Mouse (Mus musculus) forebrain, postnatal 0 days (tissue): ENCODE measurements around the gene Mcam. TPM values are rescaled to one million over a fixed set of nuclear protein-coding genes. Genes with fewer than 3 reads are reported as not detected.
A peak's percentile ranks its signal among the peaks of the same experiment; 100 is the strongest.

Source experiments
- ATAC-seq: fragments of 200-750 bp; cut with Nextera tagmentation; 2 replicates; pipeline ENCODE4 v1.8.0; 2017; ENCODE audit warnings: mild to moderate bottlenecking, moderate library complexity
- DNase-seq: peaks from one replicate; pipeline ENCODE4 v3.0.0-alpha.2; 2015
- H3K27ac ChIP-seq: fragments of 300-500 bp; sonication (generic); 2 replicates; pipeline ENCODE4 v1.5.1; 2014; ENCODE audit warnings: low read depth, mild to moderate bottlenecking, antibody characterized with exemption, low read length, moderate library complexity, mixed read lengths
- H3K27me3 ChIP-seq: fragments of 300-500 bp; sonication (generic); 2 replicates; pipeline ENCODE4 v1.6.1; 2014; ENCODE audit warnings: mild to moderate bottlenecking, low read length, mixed read lengths; ENCODE audit not compliant: insufficient read depth
- H3K36me3 ChIP-seq: fragments of 300-500 bp; sonication (generic); 2 replicates; pipeline ENCODE4 v1.6.1; 2014; ENCODE audit warnings: mild to moderate bottlenecking, moderate library complexity; ENCODE audit not compliant: insufficient read depth
- H3K4me1 ChIP-seq: fragments of 300-500 bp; sonication (generic); 2 replicates; pipeline ENCODE4 v1.6.1; 2014; ENCODE audit warnings: antibody characterized with exemption; ENCODE audit not compliant: insufficient read depth
- H3K4me2 ChIP-seq: fragments of 300-500 bp; sonication (generic); 2 replicates; pipeline ENCODE4 v1.6.1; 2014; ENCODE audit warnings: low read depth, mild to moderate bottlenecking, moderate library complexity
- H3K4me3 ChIP-seq: fragments of 300-500 bp; sonication (generic); 2 replicates; pipeline ENCODE4 v1.5.1; 2014; ENCODE audit warnings: low read depth, low read length, mixed read lengths
- H3K9ac ChIP-seq: fragments of 300-500 bp; sonication (generic); 2 replicates; pipeline ENCODE4 v1.6.1; 2014; ENCODE audit warnings: mild to moderate bottlenecking
- H3K9me3 ChIP-seq: fragments of 300-500 bp; sonication (generic); 2 replicates; pipeline ENCODE4 v1.6.1; 2016; ENCODE audit warnings: low read length
- CTCF ChIP-seq: sonication (generic); IDR thresholded peaks from 2 replicates; pipeline ENCODE4 v1.5.1; 2016; ENCODE audit warnings: antibody characterized with exemption, control low read depth, low read depth
- WGBS: fragments of 180-500 bp; shearing (Covaris S2); extraction: QIAGEN DNeasy Blood & Tissue Kit; methylation state at CpG from one replicate; pipeline ENCODE4 v1.1.7; 2014; 5-methylcytosine and 5-hydroxymethylcytosine counted together
- polyA plus RNA-seq: library from polyadenylated mRNA; unstranded; fragments of >200 nt; fragmentation: Nextera tagmentation; extraction: Ambion mirVana; gene quantifications from 2 replicates; pipeline ENCODE4 v1.2.1, GENCODE M21; 2015
- total RNA-seq: library from RNA; depleted of rRNA; stranded (reverse); fragments of >200 nt; gene quantifications from 2 replicates; pipeline ENCODE4 v1.2.3, GENCODE M21; 2014

Gene Mcam
- total and polyA plus RNA-seq, 2 experiments from 2014 or later, result 5.0 to 21.1 TPM

- Histone ChIP-seq H3K27me3 (no peaks in the 10 kb centered on the region), H3K4me2 (no peak overlapping the region), H3K36me3 (peaks cover 16% of the 10 kb centered on the region; the same call in 1 of the 2 replicates), H3K9ac (no peak overlapping the region), H3K4me1 (peaks cover 11% of the 10 kb centered on the region; the same call in 1 of the 2 replicates), H3K9me3 (no peaks in the 10 kb centered on the region), H3K27ac (no peak overlapping the region), H3K4me3 (no peak overlapping the region)
- TF ChIP-seq CTCF, result no peak
- ATAC-seq (no peak), DNase-seq (no peak)
- WGBS, result 72% methylated on average over 12 of the region's 12 CpGs
These were observed 45.2 kb upstream of the Mcam start for GRCm38 (mm10) chr9:44088877-44089608.

DNA sequence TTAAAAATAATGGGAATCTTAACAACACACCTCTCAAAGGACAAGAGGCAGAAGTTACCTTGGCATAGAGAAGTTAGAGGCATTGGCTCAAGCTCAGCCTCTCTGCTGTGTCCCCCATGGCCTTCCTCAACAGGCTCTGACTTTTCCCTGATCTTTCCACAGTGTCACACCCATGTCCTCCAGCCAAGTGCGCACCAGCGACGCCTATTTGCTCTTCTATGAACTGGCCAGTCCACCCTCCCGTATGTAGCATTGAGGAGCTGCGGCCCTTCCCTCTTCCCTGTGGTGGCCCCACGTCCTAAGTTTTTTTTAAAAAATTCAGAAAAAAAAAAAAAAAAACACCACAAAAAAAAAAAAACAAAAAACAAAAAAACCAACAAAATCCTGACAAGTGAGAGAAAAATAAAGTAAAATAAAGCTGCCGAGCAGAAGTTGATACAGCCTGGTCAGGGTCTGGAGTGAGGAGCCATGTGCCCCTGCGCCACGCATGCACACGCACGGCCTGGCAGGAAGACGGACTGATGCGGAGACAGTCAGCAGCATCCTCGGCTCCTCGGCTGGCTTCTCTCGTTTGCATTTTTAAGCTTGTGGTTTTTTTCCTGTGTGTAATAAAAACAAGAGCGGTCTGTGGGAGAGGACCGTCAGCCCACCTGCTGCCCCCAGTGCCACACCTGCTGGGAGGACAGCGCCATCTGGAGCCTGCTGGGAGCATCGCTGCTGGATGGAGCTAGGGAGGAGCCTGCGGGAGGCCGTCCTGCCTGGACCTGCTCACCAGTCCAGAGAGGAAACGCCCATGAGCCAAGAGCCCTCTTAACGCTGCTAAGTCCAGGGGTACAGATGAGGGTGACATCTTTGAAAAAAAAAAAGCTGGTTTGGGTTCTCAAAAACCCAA is 40.4 kb upstream of the Mcam start:
- ATAC-seq, result peak; percentile 57; the same call in 1 of the 2 replicates
- TF ChIP-seq CTCF, result peak; percentile 84
- H3K9ac ChIP-seq, result no peak overlapping the region

GRCm38 (mm10) chr9:44094737-44095136 is 39.5 kb upstream of the Mcam start:
- Histone ChIP-seq H3K36me3 (peaks cover 16% of the 10 kb centered on the region; the same call in 1 of the 2 replicates), H3K9ac (no peak overlapping the region), H3K27ac (no peak overlapping the region), H3K4me3 (no peak overlapping the region), H3K27me3 (no peaks in the 10 kb centered on the region), H3K4me2 (no peak overlapping the region), H3K9me3 (no peaks in the 10 kb centered on the region), H3K4me1 (no peaks in the 10 kb centered on the region)
- WGBS, result 86% methylated on average over 3 of the region's 3 CpGs
- no peak for TF ChIP-seq CTCF
- ATAC-seq (no peak), DNase-seq (no peak)

More for the DNA sequence above, 40.4 kb upstream of the Mcam start:
- H3K36me3 ChIP-seq, result peaks cover 16% of the 10 kb centered on the region; the same call in 1 of the 2 replicates
- H3K4me3 ChIP-seq, result peak overlapping the region; percentile 17
- no peaks in the 10 kb centered on the region for H3K9me3 ChIP-seq
- 28% methylated on average over 24 of the region's 24 CpGs for WGBS
- H3K27me3 ChIP-seq, result no peaks in the 10 kb centered on the region
- H3K27ac ChIP-seq, result no peak overlapping the region
- peak; percentile 78 for DNase-seq
- H3K4me2 ChIP-seq, result peak overlapping the region; percentile 41
- no peaks in the 10 kb centered on the region for H3K4me1 ChIP-seq

GRCm38 (mm10) chr9:44095781-44096180 is 38.5 kb upstream of the Mcam start:
- WGBS, result 90% methylated on average over 9 of the region's 9 CpGs
- ATAC-seq, result no peak

GRCm38 (mm10) chr9:44096536-44096935 is 37.7 kb upstream of the Mcam start:
- TF ChIP-seq CTCF, result peak; percentile 28; the same call in 1 of the 2 replicates
- 10% methylated on average over 9 of the region's 9 CpGs for WGBS
- H3K27me3 ChIP-seq, result no peaks in the 10 kb centered on the region
- H3K4me2 ChIP-seq, result no peak overlapping the region
- no peaks in the 10 kb centered on the region for H3K9me3 ChIP-seq
- peak; percentile 79 for DNase-seq
- no peak overlapping the region for H3K4me3 ChIP-seq
- H3K4me1 ChIP-seq, result no peaks in the 10 kb centered on the region
- peak overlapping the region; percentile 47 for H3K27ac ChIP-seq
- H3K36me3 ChIP-seq, result 0 out of 2 replicates have a peak, but pooled peaks cover 9% of the 10 kb centered on the region
- peak; percentile 87 for ATAC-seq
- peak overlapping the region; percentile 11; the same call in 1 of the 2 replicates for H3K9ac ChIP-seq

More at GRCm38 (mm10) chr9:44095781-44096180, 38.5 kb upstream of the Mcam start:
- no peaks in the 10 kb centered on the region for H3K9me3 ChIP-seq
- H3K4me3 ChIP-seq, result no peak overlapping the region
- no peak for TF ChIP-seq CTCF
- no peaks in the 10 kb centered on the region for H3K4me1 ChIP-seq
- peak overlapping the region; percentile 47; the same call in 1 of the 2 replicates for H3K27ac ChIP-seq
- H3K4me2 ChIP-seq, result no peak overlapping the region
- peaks cover 16% of the 10 kb centered on the region; the same call in 1 of the 2 replicates for H3K36me3 ChIP-seq
- H3K27me3 ChIP-seq, result no peaks in the 10 kb centered on the region
- DNase-seq, result no peak
- no peak overlapping the region for H3K9ac ChIP-seq

GRCm38 (mm10) chr9:44101490-44101889 is 32.8 kb upstream of the Mcam start, which contains the start of gene Mfrp:
Mfrp (plus strand) TSS chr9:44101729.
- H3K4me2 ChIP-seq, result no peak within 1 kb of the TSS
- H3K27ac ChIP-seq, result no peak within 1 kb of the TSS
- no peaks in the 10 kb centered on the region for H3K4me1 ChIP-seq
- no peaks in the 10 kb centered on the region for H3K27me3 ChIP-seq
- H3K4me3 ChIP-seq, result no peak within 1 kb of the TSS
- ATAC-seq (no peak), DNase-seq (no peak)
- H3K9me3 ChIP-seq, result no peaks in the 10 kb centered on the region
- no peak for TF ChIP-seq CTCF
- H3K9ac ChIP-seq, result no peak within 1 kb of the TSS
- 63% methylated on average over 9 of the region's 9 CpGs for WGBS
- H3K36me3 ChIP-seq, result no peaks in the 10 kb centered on the region
